Mouse (Mus musculus) liver, embryonic 13.5 days (tissue): ENCODE results near the gene Ly75. TPM values are rescaled to one million over a fixed set of nuclear protein-coding genes. Genes with fewer than 3 reads are reported as not detected.

Source experiments
- ATAC-seq: fragments of 200-750 bp; cut with Nextera tagmentation; 2 replicates; pipeline ENCODE4 v1.8.0; 2017; ENCODE audit warnings: low read depth, mild to moderate bottlenecking, moderate number of reproducible peaks, moderate library complexity
- DNase-seq: peaks from one replicate; pipeline ENCODE4 v3.0.0; 2022
- H3K27ac ChIP-seq: fragments of 300-500 bp; sonication (generic); 2 replicates; pipeline ENCODE4 v1.5.1; 2015; ENCODE audit warnings: moderate library complexity, mild to moderate bottlenecking, inconsistent platforms
- H3K27me3 ChIP-seq: fragments of 300-500 bp; sonication (generic); 2 replicates; pipeline ENCODE4 v1.6.1; 2015; ENCODE audit warnings: mild to moderate bottlenecking, inconsistent platforms
- H3K36me3 ChIP-seq: fragments of 300-500 bp; sonication (generic); 2 replicates; pipeline ENCODE4 v1.6.1; 2015; ENCODE audit warnings: mild to moderate bottlenecking, inconsistent platforms
- H3K4me1 ChIP-seq: fragments of 300-500 bp; sonication (generic); replicated peaks from 2 replicates; pipeline ENCODE4 v1.6.1; 2015; ENCODE audit warnings: inconsistent platforms
- H3K4me2 ChIP-seq: fragments of 300-500 bp; sonication (generic); 2 replicates; pipeline ENCODE4 v1.6.1; 2015; ENCODE audit warnings: inconsistent platforms, mild to moderate bottlenecking, moderate library complexity
- H3K4me3 ChIP-seq: fragments of 300-500 bp; sonication (generic); replicated peaks from 2 replicates; pipeline ENCODE4 v1.5.1; 2015; ENCODE audit warnings: mild to moderate bottlenecking, inconsistent platforms
- H3K9ac ChIP-seq: fragments of 300-500 bp; sonication (generic); 2 replicates; pipeline ENCODE4 v1.6.1; 2015; ENCODE audit warnings: mild to moderate bottlenecking, inconsistent platforms
- H3K9me3 ChIP-seq: fragments of 300-500 bp; sonication (generic); replicated peaks from 2 replicates; pipeline ENCODE4 v1.6.1; 2016; ENCODE audit warnings: inconsistent platforms
- WGBS: fragments of 180-500 bp; shearing (Covaris S2); methylation state at CpG from one replicate; pipeline ENCODE4 v1.1.7; 2015; ENCODE audit not compliant: insufficient replicate concordance; 5-methylcytosine and 5-hydroxymethylcytosine counted together
- polyA plus RNA-seq: library from polyadenylated mRNA; unstranded; fragments of >200 nt; fragmentation: Nextera tagmentation; extraction: Ambion mirVana; gene quantifications from 2 replicates; pipeline ENCODE4 v1.2.1, GENCODE M21; 2015

Gene Ly75
- polyA plus RNA-seq, 1 experiment from 2014 or later: 3.1 TPM

GRCm38 (mm10) chr2:60404763-60405162 lies 21.7 kb upstream of the Ly75 start:
- Histone ChIP-seq H3K9me3 (no peaks in the 10 kb centered on the region), H3K27me3 (no peaks in the 10 kb centered on the region), H3K4me3 (no peak overlapping the region), H3K9ac (no peak overlapping the region), H3K27ac (no peak overlapping the region), H3K4me1 (0 out of 2 replicates have a peak, but pooled peaks cover 3% of the 10 kb centered on the region), H3K4me2 (no peak overlapping the region), H3K36me3 (no peaks in the 10 kb centered on the region)
- 70% methylated on average over 7 of the region's 7 CpGs for WGBS
- ATAC-seq: no peak
- no peak for DNase-seq

- H3K4me3 ChIP-seq: no peak overlapping the region
- DNase-seq (no peak), ATAC-seq (no peak)
- H3K27me3 ChIP-seq: no peaks in the 10 kb centered on the region
- H3K9me3 ChIP-seq: no peaks in the 10 kb centered on the region
- no peak overlapping the region for H3K4me2 ChIP-seq
- WGBS: 48% methylated on average over 5 of the region's 5 CpGs
- H3K4me1 ChIP-seq: 0 out of 2 replicates have a peak, but pooled peaks cover 3% of the 10 kb centered on the region
- H3K9ac ChIP-seq: no peak overlapping the region
- H3K36me3 ChIP-seq: no peaks in the 10 kb centered on the region
- H3K27ac ChIP-seq: no peak overlapping the region
These were observed 18.6 kb upstream of the Ly75 start for GRCm38 (mm10) chr2:60401694-60402093.

- no peak overlapping the region for H3K27ac ChIP-seq
- H3K4me1 ChIP-seq: no peaks in the 10 kb centered on the region
- 42% methylated on average over 6 of the region's 6 CpGs for WGBS
- DNase-seq (no peak), ATAC-seq (no peak)
- no peaks in the 10 kb centered on the region for H3K9me3 ChIP-seq
- no peaks in the 10 kb centered on the region for H3K27me3 ChIP-seq
- no peaks in the 10 kb centered on the region for H3K36me3 ChIP-seq
- no peak overlapping the region for H3K4me2 ChIP-seq
- H3K4me3 ChIP-seq: no peak overlapping the region
- H3K9ac ChIP-seq: no peak overlapping the region
These were observed 10.7 kb upstream of the Ly75 start for GRCm38 (mm10) chr2:60393786-60394185.

- no peak overlapping the region for H3K27ac ChIP-seq
- no peak overlapping the region for H3K9ac ChIP-seq
- H3K4me1 ChIP-seq: no peaks in the 10 kb centered on the region
- DNase-seq (no peak), ATAC-seq (no peak)
- no peaks in the 10 kb centered on the region for H3K9me3 ChIP-seq
- H3K4me2 ChIP-seq: no peak overlapping the region
- 63% methylated on average over 4 of the region's 4 CpGs for WGBS
- H3K27me3 ChIP-seq: no peaks in the 10 kb centered on the region
- H3K4me3 ChIP-seq: no peak overlapping the region
- no peaks in the 10 kb centered on the region for H3K36me3 ChIP-seq
These were observed 9.2 kb upstream of the Ly75 start for GRCm38 (mm10) chr2:60392286-60392685.

- WGBS: 42% methylated on average over 3 of the region's 3 CpGs
- Histone ChIP-seq H3K27me3 (peaks cover 16% of the 10 kb centered on the region), H3K4me3 (no peak overlapping the region), H3K4me1 (peaks cover 13% of the 10 kb centered on the region), H3K4me2 (no peak overlapping the region), H3K9ac (no peak overlapping the region), H3K27ac (no peak overlapping the region), H3K36me3 (no peaks in the 10 kb centered on the region), H3K9me3 (no peaks in the 10 kb centered on the region)
- no peak for ATAC-seq
- no peak for DNase-seq
These were observed 4.3 kb upstream of the Ly75 start for GRCm38 (mm10) chr2:60387363-60387762.

GRCm38 (mm10) chr2:60386835-60387234 lies 3.7 kb upstream of the Ly75 start:
- H3K4me1 ChIP-seq: peaks cover 14% of the 10 kb centered on the region
- no peaks in the 10 kb centered on the region for H3K9me3 ChIP-seq
- no peaks in the 10 kb centered on the region for H3K36me3 ChIP-seq
- H3K9ac ChIP-seq: no peak overlapping the region
- H3K27ac ChIP-seq: no peak overlapping the region
- no peak overlapping the region for H3K4me2 ChIP-seq
- peaks cover 22% of the 10 kb centered on the region for H3K27me3 ChIP-seq
- ATAC-seq: no peak
- WGBS: 39% methylated on average over 2 of the region's 2 CpGs
- DNase-seq: no peak
- H3K4me3 ChIP-seq: no peak overlapping the region

- Histone ChIP-seq H3K27ac (no peak overlapping the region), H3K36me3 (no peaks in the 10 kb centered on the region), H3K4me3 (no peak overlapping the region), H3K9me3 (no peaks in the 10 kb centered on the region), H3K27me3 (peaks cover 25% of the 10 kb centered on the region), H3K9ac (no peak overlapping the region), H3K4me1 (peaks cover 14% of the 10 kb centered on the region), H3K4me2 (no peak overlapping the region)
- no peak for DNase-seq
- ATAC-seq: no peak
These were observed 1.6 kb upstream of the Ly75 start for GRCm38 (mm10) chr2:60384763-60385085.

- no peak overlapping the region for H3K27ac ChIP-seq
- ATAC-seq (no peak), DNase-seq (no peak)
- H3K9me3 ChIP-seq: no peaks in the 10 kb centered on the region
- peaks cover 25% of the 10 kb centered on the region for H3K27me3 ChIP-seq
- 41% methylated on average over 7 of the region's 7 CpGs for WGBS
- H3K9ac ChIP-seq: no peak overlapping the region
- H3K36me3 ChIP-seq: no peaks in the 10 kb centered on the region
- H3K4me1 ChIP-seq: peaks cover 14% of the 10 kb centered on the region
- H3K4me3 ChIP-seq: no peak overlapping the region
- no peak overlapping the region for H3K4me2 ChIP-seq
These were observed 1.1 kb upstream of the Ly75 start for GRCm38 (mm10) chr2:60384083-60384762.

- ATAC-seq (no peak), DNase-seq (no peak)
- 29% methylated on average over 3 of the region's 3 CpGs for WGBS
- Histone ChIP-seq H3K9ac (peak overlapping the region; percentile 65), H3K27ac (no peak overlapping the region), H3K4me2 (peak overlapping the region; percentile 74), H3K4me1 (peaks cover 14% of the 10 kb centered on the region), H3K9me3 (no peaks in the 10 kb centered on the region), H3K27me3 (peaks cover 25% of the 10 kb centered on the region), H3K36me3 (no peaks in the 10 kb centered on the region), H3K4me3 (peak overlapping the region; percentile 59)
These were observed 757 bp downstream of the Ly75 start for GRCm38 (mm10) chr2:60382346-60382745.

- Histone ChIP-seq H3K9me3 (no peaks in the 10 kb centered on the region), H3K9ac (no peak overlapping the region), H3K36me3 (no peaks in the 10 kb centered on the region), H3K4me3 (no peak overlapping the region), H3K27ac (no peak overlapping the region), H3K4me2 (no peak overlapping the region), H3K27me3 (peaks cover 8% of the 10 kb centered on the region), H3K4me1 (no peaks in the 10 kb centered on the region)
- ATAC-seq (no peak), DNase-seq (no peak)
- WGBS: 63% methylated on average over 5 of the region's 5 CpGs
These were observed 5.8 kb downstream of the Ly75 start for GRCm38 (mm10) chr2:60377260-60377659.

- no peaks in the 10 kb centered on the region for H3K36me3 ChIP-seq
- H3K9me3 ChIP-seq: no peaks in the 10 kb centered on the region
- 80% methylated on average over 15 of the region's 15 CpGs for WGBS
- no peak for ATAC-seq
- no peak overlapping the region for H3K4me2 ChIP-seq
- H3K4me3 ChIP-seq: no peak overlapping the region
- no peak overlapping the region for H3K9ac ChIP-seq
- no peak for DNase-seq
- no peak overlapping the region for H3K27ac ChIP-seq
- no peaks in the 10 kb centered on the region for H3K27me3 ChIP-seq
- no peaks in the 10 kb centered on the region for H3K4me1 ChIP-seq
These were observed 7.4 kb downstream of the Ly75 start for GRCm38 (mm10) chr2:60375608-60376107.

- DNase-seq (no peak), ATAC-seq (no peak)
- Histone ChIP-seq H3K27ac (no peak overlapping the region), H3K36me3 (no peaks in the 10 kb centered on the region), H3K9ac (no peak overlapping the region), H3K4me3 (no peak overlapping the region), H3K4me2 (no peak overlapping the region), H3K27me3 (no peaks in the 10 kb centered on the region), H3K9me3 (no peaks in the 10 kb centered on the region), H3K4me1 (no peaks in the 10 kb centered on the region)
- WGBS: 82% methylated on average over 8 of the region's 8 CpGs
These were observed 8.0 kb downstream of the Ly75 start for GRCm38 (mm10) chr2:60375126-60375525.
